Mouse (Mus musculus) liver, embryonic 16.5 days (tissue): ENCODE data around the gene Cgnl1. TPM values are rescaled to one million over a fixed set of nuclear protein-coding genes. Genes with fewer than 3 reads are reported as not detected.

Experiments
- ATAC-seq: fragments of 200-750 bp; cut with Nextera tagmentation; 2 replicates; pipeline ENCODE4 v1.8.0; 2017; ENCODE audit warnings: low read depth, mild to moderate bottlenecking, moderate number of reproducible peaks, moderate library complexity
- H3K27ac ChIP-seq: fragments of 300-500 bp; sonication (generic); 2 replicates; pipeline ENCODE4 v1.5.1; 2014; ENCODE audit warnings: mild to moderate bottlenecking, low read length
- H3K27me3 ChIP-seq: fragments of 300-500 bp; sonication (generic); 2 replicates; pipeline ENCODE4 v1.6.1; 2014; ENCODE audit warnings: low read depth, low read length, mixed read lengths; ENCODE audit not compliant: control insufficient read depth, insufficient read depth
- H3K36me3 ChIP-seq: fragments of 300-500 bp; sonication (generic); 2 replicates; pipeline ENCODE4 v1.6.1; 2014; ENCODE audit warnings: mild to moderate bottlenecking; ENCODE audit not compliant: control insufficient read depth, insufficient read depth
- H3K4me1 ChIP-seq: fragments of 300-500 bp; sonication (generic); 2 replicates; pipeline ENCODE4 v1.6.1; 2014; ENCODE audit warnings: low read depth, low read length, mixed read lengths; ENCODE audit not compliant: control insufficient read depth
- H3K4me2 ChIP-seq: fragments of 300-500 bp; sonication (generic); 2 replicates; pipeline ENCODE4 v1.6.1; 2014; ENCODE audit warnings: low read depth, low read length, mixed read lengths
- H3K4me3 ChIP-seq: fragments of 300-500 bp; sonication (generic); 2 replicates; pipeline ENCODE4 v1.5.1; 2014; ENCODE audit warnings: low read depth, mild to moderate bottlenecking, low read length
- H3K9ac ChIP-seq: fragments of 300-500 bp; sonication (generic); 2 replicates; pipeline ENCODE4 v1.6.1; 2014; ENCODE audit warnings: low read depth, low read length
- H3K9me3 ChIP-seq: fragments of 300-500 bp; sonication (generic); replicated peaks from 2 replicates; pipeline ENCODE4 v1.6.1; 2016; ENCODE audit warnings: low read length; ENCODE audit not compliant: control insufficient read depth
- WGBS: fragments of 180-500 bp; shearing (Covaris S2); extraction: QIAGEN DNeasy Blood & Tissue Kit; methylation state at CpG from one replicate; pipeline ENCODE4 v1.1.7; 2014; ENCODE audit not compliant: insufficient replicate concordance; 5-methylcytosine and 5-hydroxymethylcytosine counted together
- polyA plus RNA-seq: library from polyadenylated mRNA; unstranded; fragments of >200 nt; fragmentation: Nextera tagmentation; extraction: Ambion mirVana; gene quantifications from 2 replicates; pipeline ENCODE4 v1.2.1, GENCODE M21; 2015

Gene Cgnl1
- polyA plus RNA-seq, 1 experiment from 2014 or later: 2.6 TPM

- no peak for ATAC-seq
- Histone ChIP-seq H3K4me2 (no peak overlapping the region), H3K9ac (no peak overlapping the region), H3K4me3 (no peak overlapping the region), H3K27ac (no peak overlapping the region), H3K9me3 (no peaks in the 10 kb centered on the region), H3K27me3 (no peaks in the 10 kb centered on the region), H3K36me3 (no peaks in the 10 kb centered on the region), H3K4me1 (no peaks in the 10 kb centered on the region; the same call in 1 of the 2 replicates)
- WGBS: 54% methylated on average over 6 of the region's 6 CpGs
Observed at GRCm38 (mm10) chr9:71609010-71609409, 162.4 kb downstream of the Cgnl1 start.

GRCm38 (mm10) chr9:71606296-71607057, 164.9 kb downstream of the Cgnl1 start:
- no peak overlapping the region for H3K27ac ChIP-seq
- H3K27me3 ChIP-seq: no peaks in the 10 kb centered on the region
- H3K4me1 ChIP-seq: no peaks in the 10 kb centered on the region; the same call in 1 of the 2 replicates
- H3K4me2 ChIP-seq: no peak overlapping the region
- 15% methylated on average over 13 of the region's 13 CpGs for WGBS
- no peak overlapping the region for H3K4me3 ChIP-seq
- peak; percentile 86 for ATAC-seq
- H3K9ac ChIP-seq: no peak overlapping the region
- no peaks in the 10 kb centered on the region for H3K9me3 ChIP-seq
- no peaks in the 10 kb centered on the region for H3K36me3 ChIP-seq

- Histone ChIP-seq H3K36me3 (no peaks in the 10 kb centered on the region), H3K4me1 (no peaks in the 10 kb centered on the region; the same call in 1 of the 2 replicates), H3K9me3 (no peaks in the 10 kb centered on the region), H3K9ac (no peak overlapping the region), H3K4me3 (no peak overlapping the region), H3K27me3 (no peaks in the 10 kb centered on the region), H3K4me2 (no peak overlapping the region), H3K27ac (no peak overlapping the region)
- ATAC-seq: peak; percentile 25; the same call in 1 of the 2 replicates
- 22% methylated on average over 6 of the region's 6 CpGs for WGBS
Observed at GRCm38 (mm10) chr9:71604914-71605635, 166.3 kb downstream of the Cgnl1 start.

GRCm38 (mm10) chr9:71599861-71600260, 171.5 kb downstream of the Cgnl1 start:
- no peak for ATAC-seq
- Histone ChIP-seq H3K4me1 (no peaks in the 10 kb centered on the region), H3K9me3 (no peaks in the 10 kb centered on the region), H3K4me3 (no peak overlapping the region), H3K4me2 (no peak overlapping the region), H3K27me3 (no peaks in the 10 kb centered on the region), H3K27ac (no peak overlapping the region), H3K9ac (no peak overlapping the region), H3K36me3 (no peaks in the 10 kb centered on the region)
- WGBS: 54% methylated on average over 7 of the region's 7 CpGs

- H3K4me1 ChIP-seq: peaks cover 5% of the 10 kb centered on the region
Observed at GRCm38 (mm10) chr9:71596888-71597287, 174.5 kb downstream of the Cgnl1 start.

GRCm38 (mm10) chr9:71592577-71593285, 178.7 kb downstream of the Cgnl1 start:
- no peak overlapping the region for H3K27ac ChIP-seq
- 0 out of 2 replicates have a peak, but pooled peaks have one; percentile 30 for ATAC-seq

More at GRCm38 (mm10) chr9:71596888-71597287, 174.5 kb downstream of the Cgnl1 start:
- H3K4me3 ChIP-seq: no peak overlapping the region
- H3K27me3 ChIP-seq: no peaks in the 10 kb centered on the region
- WGBS: 30% methylated on average over 6 of the region's 6 CpGs
- no peak for ATAC-seq
- no peak overlapping the region for H3K27ac ChIP-seq
- H3K4me2 ChIP-seq: no peak overlapping the region
- H3K9me3 ChIP-seq: no peaks in the 10 kb centered on the region
- H3K9ac ChIP-seq: no peak overlapping the region
- H3K36me3 ChIP-seq: no peaks in the 10 kb centered on the region

GRCm38 (mm10) chr9:71591938-71592548, 179.4 kb downstream of the Cgnl1 start, which contains the start of gene Myzap:
TSS of gene Myzap (minus strand) at chr9:71592360.
- Histone ChIP-seq H3K4me2 (peak within 1 kb of the TSS; percentile 59), H3K27me3 (no peaks in the 10 kb centered on the region), H3K4me3 (peak within 1 kb of the TSS; percentile 55), H3K36me3 (no peaks in the 10 kb centered on the region), H3K9ac (peak within 1 kb of the TSS; percentile 20; the same call in 1 of the 2 replicates), H3K27ac (no peak within 1 kb of the TSS), H3K4me1 (peaks cover 7% of the 10 kb centered on the region), H3K9me3 (no peaks in the 10 kb centered on the region)
- peak; percentile 87 for ATAC-seq
- under 1% methylated on average over 29 of the region's 29 CpGs for WGBS

More at GRCm38 (mm10) chr9:71592577-71593285, 178.7 kb downstream of the Cgnl1 start:
- Histone ChIP-seq H3K27me3 (no peaks in the 10 kb centered on the region), H3K4me1 (peaks cover 7% of the 10 kb centered on the region), H3K4me2 (peak overlapping the region; percentile 59), H3K9ac (no peak overlapping the region), H3K9me3 (no peaks in the 10 kb centered on the region), H3K36me3 (no peaks in the 10 kb centered on the region), H3K4me3 (peak overlapping the region; percentile 55; the same call in 1 of the 2 replicates)
- 24% methylated on average over 6 of the region's 6 CpGs for WGBS

GRCm38 (mm10) chr9:71591106-71591505, 180.3 kb downstream of the Cgnl1 start:
- no peaks in the 10 kb centered on the region for H3K9me3 ChIP-seq
- no peak overlapping the region for H3K4me3 ChIP-seq

More at GRCm38 (mm10) chr9:71591106-71591505, 180.3 kb downstream of the Cgnl1 start:
- Histone ChIP-seq H3K36me3 (no peaks in the 10 kb centered on the region), H3K27me3 (no peaks in the 10 kb centered on the region), H3K27ac (no peak overlapping the region), H3K4me2 (no peak overlapping the region), H3K9ac (no peak overlapping the region), H3K4me1 (peaks cover 7% of the 10 kb centered on the region)
- 45% methylated on average over 5 of the region's 5 CpGs for WGBS
- no peak for ATAC-seq
